Mouse (Mus musculus) kidney, adult 2 months (tissue): ENCODE results near the gene Ralgps1. TPM values are rescaled to one million over a fixed set of nuclear protein-coding genes. Genes with fewer than 3 reads are reported as not detected.
A peak's percentile ranks its signal among the peaks of the same experiment; 100 is the strongest.

Experiments used
- DNase-seq: peaks from one replicate; pipeline ENCODE4 v3.0.0; 2021
- H3K27ac ChIP-seq: fragments of 200-500 bp; 2 replicates; pipeline ENCODE4 v1.5.1; 2012; ENCODE audit warnings: low read depth, low read length, control low read depth, inconsistent platforms; ENCODE audit not compliant: insufficient read depth
- H3K27me3 ChIP-seq: fragments of 200-500 bp; replicated peaks from 2 replicates; pipeline ENCODE4 v1.6.1; 2012; ENCODE audit warnings: mild to moderate bottlenecking, moderate library complexity, low read length, inconsistent platforms; ENCODE audit not compliant: control insufficient read depth, insufficient read depth
- H3K36me3 ChIP-seq: fragments of 200-500 bp; 2 replicates; pipeline ENCODE4 v1.6.1; 2012; ENCODE audit warnings: mild to moderate bottlenecking, moderate library complexity, low read length, inconsistent platforms; ENCODE audit not compliant: control insufficient read depth, insufficient read depth
- H3K4me1 ChIP-seq: fragments of 200-500 bp; 2 replicates; pipeline ENCODE4 v1.6.1; 2011; ENCODE audit warnings: low read length; ENCODE audit not compliant: control insufficient read depth, insufficient read depth
- H3K4me3 ChIP-seq: fragments of 200-500 bp; 2 replicates; pipeline ENCODE4 v1.5.1; 2011; ENCODE audit warnings: mild to moderate bottlenecking, low read depth, low read length, control low read depth; ENCODE audit not compliant: insufficient read depth
- CTCF ChIP-seq: fragments of 200-500 bp; conservative IDR thresholded peaks from 2 replicates; pipeline ENCODE4 v1.5.1; 2011; ENCODE audit warnings: low read depth, mild to moderate bottlenecking, control low read depth, low read length, moderate library complexity, mixed read lengths; ENCODE audit not compliant: insufficient read depth, insufficient read length
- POLR2A ChIP-seq: fragments of 200-500 bp; IDR thresholded peaks from one replicate; pipeline ENCODE4 v1.6.1; 2011; ENCODE audit warnings: low read depth, low read length, control low read depth
- WGBS: fragments of 180-500 bp; shearing (Covaris S2); methylation state at CpG from one replicate; pipeline ENCODE4 v1.1.7; 2018; 5-methylcytosine and 5-hydroxymethylcytosine counted together
- polyA plus RNA-seq: library from polyadenylated mRNA; depleted of rRNA; stranded (reverse); fragments of >200 nt; gene quantifications from 2 replicates; pipeline ENCODE4 v1.2.3, GENCODE M21; 2012

Ralgps1 gene
- polyA plus RNA-seq, 1 experiment, result 4.9 TPM

GRCm38 (mm10) chr2:33321641-33322040, 49.6 kb downstream of the Ralgps1 start:
- no peak for DNase-seq
- TF ChIP-seq CTCF, result no peak
- TF ChIP-seq POLR2A, result no peak
- 87% methylated on average over 2 of the region's 2 CpGs for WGBS

GRCm38 (mm10) chr2:33321031-33321430, 50.3 kb downstream of the Ralgps1 start:
- Histone ChIP-seq H3K27me3 (no peaks in the 10 kb centered on the region), H3K36me3 (no peaks in the 10 kb centered on the region), H3K4me3 (no peak overlapping the region), H3K27ac (no peak overlapping the region), H3K4me1 (0 out of 2 replicates have a peak, but pooled peaks cover 4% of the 10 kb centered on the region)
- WGBS, result 93% methylated on average over 2 of the region's 2 CpGs
- TF ChIP-seq CTCF, result no peak
- no peak for TF ChIP-seq POLR2A
- DNase-seq, result no peak

More at GRCm38 (mm10) chr2:33321641-33322040, 49.6 kb downstream of the Ralgps1 start:
- no peak overlapping the region for H3K4me3 ChIP-seq
- H3K36me3 ChIP-seq, result no peaks in the 10 kb centered on the region
- H3K4me1 ChIP-seq, result 0 out of 2 replicates have a peak, but pooled peaks cover 4% of the 10 kb centered on the region
- no peaks in the 10 kb centered on the region for H3K27me3 ChIP-seq
- no peak overlapping the region for H3K27ac ChIP-seq

- TF ChIP-seq CTCF (no peak), POLR2A (no peak)
- 71% methylated on average over 3 of the region's 3 CpGs for WGBS
Measured at GRCm38 (mm10) chr2:33320568-33320967, 50.7 kb downstream of the Ralgps1 start.

GRCm38 (mm10) chr2:33319934-33320333, 51.4 kb downstream of the Ralgps1 start:
- no peak for DNase-seq
- WGBS, result 100% methylated on average over 1 of the region's 1 CpGs
- TF ChIP-seq CTCF (no peak), POLR2A (no peak)

More at GRCm38 (mm10) chr2:33320568-33320967, 50.7 kb downstream of the Ralgps1 start:
- H3K4me1 ChIP-seq, result 0 out of 2 replicates have a peak, but pooled peaks cover 4% of the 10 kb centered on the region
- DNase-seq, result no peak
- H3K27me3 ChIP-seq, result no peaks in the 10 kb centered on the region
- H3K27ac ChIP-seq, result no peak overlapping the region
- H3K4me3 ChIP-seq, result no peak overlapping the region
- H3K36me3 ChIP-seq, result no peaks in the 10 kb centered on the region

GRCm38 (mm10) chr2:33319455-33319854, 51.8 kb downstream of the Ralgps1 start:
- TF ChIP-seq POLR2A, result no peak
- TF ChIP-seq CTCF, result no peak
- Histone ChIP-seq H3K27me3 (no peaks in the 10 kb centered on the region), H3K4me3 (no peak overlapping the region), H3K4me1 (0 out of 2 replicates have a peak, but pooled peaks cover 4% of the 10 kb centered on the region), H3K27ac (no peak overlapping the region), H3K36me3 (no peaks in the 10 kb centered on the region)
- no peak for DNase-seq
- 80% methylated on average over 5 of the region's 5 CpGs for WGBS

More at GRCm38 (mm10) chr2:33319934-33320333, 51.4 kb downstream of the Ralgps1 start:
- H3K4me3 ChIP-seq, result no peak overlapping the region
- no peaks in the 10 kb centered on the region for H3K36me3 ChIP-seq
- no peaks in the 10 kb centered on the region for H3K27me3 ChIP-seq
- 0 out of 2 replicates have a peak, but pooled peaks cover 4% of the 10 kb centered on the region for H3K4me1 ChIP-seq
- H3K27ac ChIP-seq, result no peak overlapping the region

- H3K27ac ChIP-seq, result no peak overlapping the region
- H3K4me1 ChIP-seq, result no peaks in the 10 kb centered on the region
- WGBS, result 60% methylated on average over 8 of the region's 8 CpGs
- no peak overlapping the region for H3K4me3 ChIP-seq
- TF ChIP-seq CTCF, result no peak
- no peak for TF ChIP-seq POLR2A
- DNase-seq, result no peak
- H3K36me3 ChIP-seq, result no peaks in the 10 kb centered on the region
- no peaks in the 10 kb centered on the region for H3K27me3 ChIP-seq
Measured at GRCm38 (mm10) chr2:33318491-33318964, 52.8 kb downstream of the Ralgps1 start.

- WGBS, result 41% methylated on average over 7 of the region's 7 CpGs
Measured at GRCm38 (mm10) chr2:33316516-33316915, 54.8 kb downstream of the Ralgps1 start.

GRCm38 (mm10) chr2:33316063-33316405, 55.3 kb downstream of the Ralgps1 start:
- Histone ChIP-seq H3K4me3 (no peak overlapping the region), H3K27ac (0 out of 2 replicates have a peak overlapping the region, but pooled peaks have one; percentile 25), H3K27me3 (no peaks in the 10 kb centered on the region), H3K4me1 (no peaks in the 10 kb centered on the region), H3K36me3 (no peaks in the 10 kb centered on the region)
- no peak for DNase-seq
- TF ChIP-seq POLR2A, result no peak
- WGBS, result 92% methylated on average over 1 of the region's 1 CpGs

More at GRCm38 (mm10) chr2:33316516-33316915, 54.8 kb downstream of the Ralgps1 start:
- TF ChIP-seq CTCF, result peak; percentile 69
- TF ChIP-seq POLR2A, result no peak
- H3K4me3 ChIP-seq, result no peak overlapping the region
- H3K4me1 ChIP-seq, result no peaks in the 10 kb centered on the region
- no peak overlapping the region for H3K27ac ChIP-seq
- no peaks in the 10 kb centered on the region for H3K27me3 ChIP-seq
- DNase-seq, result peak; percentile 75
- H3K36me3 ChIP-seq, result no peaks in the 10 kb centered on the region
